Mouse (Mus musculus) hindbrain, embryonic 11.5 days (tissue): Measurements from ENCODE around the gene Glo1. TPM values are rescaled to one million over a fixed set of nuclear protein-coding genes. Genes with fewer than 3 reads are reported as not detected.

ENCODE experiments used
- ATAC-seq: fragments of 200-750 bp; cut with Nextera tagmentation; 2 replicates; pipeline ENCODE4 v1.8.0; 2017; ENCODE audit warnings: mild to moderate bottlenecking, moderate TSS enrichment, moderate library complexity; ENCODE audit not compliant: low FRiP score
- DNase-seq: peaks from one replicate; pipeline ENCODE4 v3.0.0-alpha.2; 2015; ENCODE audit warnings: low spot score
- H3K27ac ChIP-seq: fragments of 300-500 bp; sonication (generic); 2 replicates; pipeline ENCODE4 v1.5.1; 2014; ENCODE audit warnings: mild to moderate bottlenecking, low read depth, low read length
- H3K27me3 ChIP-seq: fragments of 300-500 bp; sonication (generic); 2 replicates; pipeline ENCODE4 v1.6.1; 2014; ENCODE audit warnings: mild to moderate bottlenecking, low read length, moderate library complexity, mixed read lengths; ENCODE audit not compliant: control insufficient read depth, insufficient read depth
- H3K36me3 ChIP-seq: fragments of 300-500 bp; sonication (generic); 2 replicates; pipeline ENCODE4 v1.6.1; 2014; ENCODE audit warnings: mild to moderate bottlenecking, low read length, moderate library complexity, mixed read lengths; ENCODE audit not compliant: control insufficient read depth, insufficient read depth
- H3K4me1 ChIP-seq: fragments of 300-500 bp; sonication (generic); replicated peaks from 2 replicates; pipeline ENCODE4 v1.6.1; 2014; ENCODE audit warnings: low read length, mixed read lengths; ENCODE audit not compliant: control insufficient read depth, insufficient read depth
- H3K4me2 ChIP-seq: fragments of 300-500 bp; sonication (generic); replicated peaks from 2 replicates; pipeline ENCODE4 v1.6.1; 2014; ENCODE audit warnings: mild to moderate bottlenecking, low read depth, low read length
- H3K4me3 ChIP-seq: fragments of 300-500 bp; sonication (generic); 2 replicates; pipeline ENCODE4 v1.5.1; 2014; ENCODE audit warnings: low read depth, low read length
- H3K9ac ChIP-seq: fragments of 300-500 bp; sonication (generic); 2 replicates; pipeline ENCODE4 v1.6.1; 2014; ENCODE audit warnings: low read depth, low read length
- H3K9me3 ChIP-seq: fragments of 300-500 bp; sonication (generic); 2 replicates; pipeline ENCODE4 v1.6.1; 2016; ENCODE audit warnings: low read length; ENCODE audit not compliant: control insufficient read depth
- WGBS: fragments of 180-500 bp; shearing (Covaris S2); extraction: QIAGEN DNeasy Blood & Tissue Kit; methylation state at CpG from one replicate; pipeline ENCODE4 v1.1.7; 2014; 5-methylcytosine and 5-hydroxymethylcytosine counted together
- polyA plus RNA-seq: library from polyadenylated mRNA; unstranded; fragments of >200 nt; fragmentation: Nextera tagmentation; extraction: Ambion mirVana; gene quantifications from 2 replicates; pipeline ENCODE4 v1.2.1, GENCODE M21; 2014

The Glo1 gene
- polyA plus RNA-seq, 1 experiment from 2014 or later, result 250 TPM

GRCm38 (mm10) chr17:30621450-30621849, 5.2 kb downstream of the Glo1 start:
- no peaks in the 10 kb centered on the region for H3K27me3 ChIP-seq
- H3K4me3 ChIP-seq, result no peak overlapping the region
- H3K27ac ChIP-seq, result no peak overlapping the region
- no peak overlapping the region for H3K4me2 ChIP-seq
- DNase-seq (no peak), ATAC-seq (no peak)
- no peaks in the 10 kb centered on the region for H3K9me3 ChIP-seq
- H3K4me1 ChIP-seq, result no peaks in the 10 kb centered on the region
- no peaks in the 10 kb centered on the region for H3K36me3 ChIP-seq
- H3K9ac ChIP-seq, result no peak overlapping the region
- 69% methylated on average over 4 of the region's 4 CpGs for WGBS

DNA sequence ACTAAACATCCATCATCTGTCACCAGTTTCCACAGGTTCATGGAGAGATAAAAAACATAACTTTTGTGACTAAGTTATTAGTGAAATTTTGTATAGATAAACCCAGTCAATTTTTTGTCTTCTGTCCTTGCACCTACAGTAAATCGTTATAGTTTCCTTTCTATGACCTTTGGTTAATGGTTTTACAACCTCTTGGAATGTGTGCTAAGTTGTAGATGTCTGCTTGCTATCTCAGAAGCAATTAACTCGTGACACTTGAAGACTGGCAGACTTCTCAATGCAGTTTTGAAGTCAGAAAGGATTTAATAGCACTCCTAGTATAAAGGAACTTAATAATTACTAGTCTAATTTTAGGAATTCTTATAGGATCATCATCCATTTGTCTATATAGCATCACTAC, 6.1 kb downstream of the Glo1 start:
- no peaks in the 10 kb centered on the region for H3K4me1 ChIP-seq
- H3K9ac ChIP-seq, result no peak overlapping the region
- no peak for ATAC-seq
- 75% methylated on average over 2 of the region's 2 CpGs for WGBS
- no peaks in the 10 kb centered on the region for H3K27me3 ChIP-seq
- no peak for DNase-seq
- H3K36me3 ChIP-seq, result no peaks in the 10 kb centered on the region
- H3K4me3 ChIP-seq, result no peak overlapping the region
- no peaks in the 10 kb centered on the region for H3K9me3 ChIP-seq
- H3K27ac ChIP-seq, result no peak overlapping the region
- H3K4me2 ChIP-seq, result no peak overlapping the region

DNA sequence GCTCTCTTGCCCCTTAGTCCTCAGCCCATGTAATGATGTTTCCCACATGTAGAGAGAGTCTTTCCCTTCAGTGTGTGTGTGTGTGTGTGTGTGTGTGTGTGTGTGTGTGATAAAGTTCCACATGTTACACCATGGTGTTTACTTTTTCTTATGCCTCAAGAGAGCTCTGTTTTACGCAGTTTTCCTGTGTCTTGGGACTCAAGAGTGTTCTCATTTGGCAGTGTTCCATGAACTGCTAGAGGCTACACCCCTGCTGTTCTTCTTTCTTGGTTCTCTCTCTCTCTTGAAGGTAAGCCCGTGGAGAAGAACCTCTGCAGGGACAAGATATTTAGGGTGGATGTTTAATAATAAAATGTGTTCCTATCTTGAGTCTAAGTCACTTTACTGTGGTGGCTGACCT, 7.5 kb downstream of the Glo1 start:
- Histone ChIP-seq H3K9ac (no peak overlapping the region), H3K4me2 (no peak overlapping the region), H3K4me1 (no peaks in the 10 kb centered on the region), H3K36me3 (no peaks in the 10 kb centered on the region), H3K4me3 (no peak overlapping the region), H3K27ac (no peak overlapping the region), H3K9me3 (no peaks in the 10 kb centered on the region), H3K27me3 (no peaks in the 10 kb centered on the region)
- WGBS, result 65% methylated on average over 2 of the region's 2 CpGs
- DNase-seq (no peak), ATAC-seq (no peak)

GRCm38 (mm10) chr17:30618136-30618891, 8.4 kb downstream of the Glo1 start:
- Histone ChIP-seq H3K27ac (no peak overlapping the region), H3K9me3 (no peaks in the 10 kb centered on the region), H3K4me1 (no peaks in the 10 kb centered on the region), H3K27me3 (no peaks in the 10 kb centered on the region), H3K4me3 (no peak overlapping the region), H3K4me2 (no peak overlapping the region), H3K9ac (no peak overlapping the region), H3K36me3 (no peaks in the 10 kb centered on the region)
- 89% methylated on average over 3 of the region's 3 CpGs for WGBS
- ATAC-seq (no peak), DNase-seq (no peak)

DNA sequence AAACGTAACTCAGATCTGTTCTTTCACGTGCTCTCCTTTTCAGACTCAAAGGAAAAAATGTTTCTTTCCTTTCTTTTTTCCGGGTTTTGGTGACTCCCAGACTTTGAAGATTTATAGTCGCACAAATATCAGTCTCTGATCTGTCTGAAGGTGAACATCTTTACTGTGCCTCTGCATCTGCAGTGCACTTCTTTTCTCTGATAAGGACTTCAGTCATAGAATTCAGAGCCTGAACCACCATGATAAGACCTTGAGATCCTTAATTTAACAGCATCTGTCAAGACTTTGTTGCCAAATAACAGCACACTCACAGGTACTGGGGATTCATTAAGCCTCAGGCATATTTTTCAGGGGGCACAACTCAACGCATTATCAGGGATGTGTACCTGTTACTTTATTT, 10.5 kb downstream of the Glo1 start:
- no peak overlapping the region for H3K4me2 ChIP-seq
- DNase-seq (no peak), ATAC-seq (no peak)
- no peak overlapping the region for H3K27ac ChIP-seq
- 0 out of 2 replicates have a peak, but pooled peaks cover 3% of the 10 kb centered on the region for H3K4me1 ChIP-seq
- WGBS, result 91% methylated on average over 5 of the region's 5 CpGs
- no peaks in the 10 kb centered on the region for H3K27me3 ChIP-seq
- no peak overlapping the region for H3K4me3 ChIP-seq
- H3K36me3 ChIP-seq, result no peaks in the 10 kb centered on the region
- no peaks in the 10 kb centered on the region for H3K9me3 ChIP-seq
- no peak overlapping the region for H3K9ac ChIP-seq

GRCm38 (mm10) chr17:30613350-30613749, 13.3 kb downstream of the Glo1 start:
- ATAC-seq, result no peak
- Histone ChIP-seq H3K27me3 (no peaks in the 10 kb centered on the region), H3K4me3 (no peak overlapping the region), H3K36me3 (no peaks in the 10 kb centered on the region), H3K4me1 (0 out of 2 replicates have a peak, but pooled peaks cover 3% of the 10 kb centered on the region), H3K4me2 (no peak overlapping the region), H3K27ac (no peak overlapping the region), H3K9ac (no peak overlapping the region), H3K9me3 (no peaks in the 10 kb centered on the region)
- no peak for DNase-seq

GRCm38 (mm10) chr17:30612075-30612859, 14.4 kb downstream of the Glo1 start:
- no peaks in the 10 kb centered on the region for H3K27me3 ChIP-seq
- H3K4me3 ChIP-seq, result peak overlapping the region; percentile 60
- ATAC-seq, result peak; percentile 100
- H3K9me3 ChIP-seq, result no peaks in the 10 kb centered on the region
- H3K27ac ChIP-seq, result no peak overlapping the region; the same call in 1 of the 2 replicates
- no peaks in the 10 kb centered on the region for H3K36me3 ChIP-seq
- H3K9ac ChIP-seq, result peak overlapping the region; percentile 83
- H3K4me2 ChIP-seq, result peak overlapping the region; percentile 57
- WGBS, result under 1% methylated on average over 34 of the region's 34 CpGs
- H3K4me1 ChIP-seq, result 0 out of 2 replicates have a peak, but pooled peaks cover 3% of the 10 kb centered on the region
- peak; percentile 93 for DNase-seq

GRCm38 (mm10) chr17:30611221-30612074, 15.2 kb downstream of the Glo1 start:
- H3K9ac ChIP-seq, result peak overlapping the region; percentile 83
- H3K4me2 ChIP-seq, result peak overlapping the region; percentile 57
- peak overlapping the region; percentile 60 for H3K4me3 ChIP-seq
- no peaks in the 10 kb centered on the region for H3K9me3 ChIP-seq
- H3K4me1 ChIP-seq, result peaks cover 3% of the 10 kb centered on the region; the same call in 1 of the 2 replicates
- no peak for ATAC-seq
- no peaks in the 10 kb centered on the region for H3K27me3 ChIP-seq
- 29% methylated on average over 18 of the region's 18 CpGs for WGBS
- DNase-seq, result no peak
- H3K36me3 ChIP-seq, result no peaks in the 10 kb centered on the region
- no peak overlapping the region for H3K27ac ChIP-seq
